Mouse (Mus musculus) megakaryocyte, adult 5-6 weeks (primary cell): ENCODE results near the gene Fam69b. TPM values are rescaled to one million over a fixed set of nuclear protein-coding genes. Genes with fewer than 3 reads are reported as not detected.

Source experiments
- ATAC-seq: 2 replicates; pipeline ENCODE4 v1.8.0; 2016; ENCODE audit warnings: mild to moderate bottlenecking, inconsistent platforms; ENCODE audit not compliant: poor library complexity, severe bottlenecking
- total RNA-seq, 2 experiments: library from RNA; stranded (forward) in 1 of 2; stranded (reverse) in 1 of 2; fragments of 153-499, 151-499 nt in 1 of 2; fragments of 221-1000, 200-1000 nt in 1 of 2; gene quantifications; 2 replicates each; pipeline versions ENCODE4 v1.2.3 to v1.2.4; 2015 to 2017

Gene Fam69b
- total RNA-seq, 2 experiments from 2014 or later, result 0.11 to 0.33 TPM

- peak; percentile 38; the same call in 1 of the 2 replicates for ATAC-seq
Observed at GRCm38 (mm10) chr2:26622984-26623383, 5.3 kb upstream of the Fam69b start.

DNA sequence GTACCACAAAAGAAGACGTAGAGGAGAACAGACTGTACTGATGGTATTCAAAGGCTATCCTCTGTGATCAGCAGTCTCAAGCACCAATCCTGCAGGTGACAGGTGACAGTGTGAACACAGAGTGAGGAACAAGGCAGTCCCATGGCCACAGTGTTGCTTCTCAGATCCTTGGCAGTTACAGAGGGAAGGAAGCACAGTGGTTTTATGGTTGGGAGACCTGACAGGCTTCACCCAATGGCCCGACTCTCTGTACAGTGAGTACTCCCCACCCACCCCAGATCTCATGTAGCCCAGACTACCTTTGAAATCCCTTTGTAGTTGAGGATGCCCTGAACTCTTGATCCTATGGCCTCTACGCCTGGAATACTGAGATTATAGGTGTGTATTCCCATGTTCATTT lies 2.8 kb upstream of the Fam69b start:
- ATAC-seq, result no peak

DNA sequence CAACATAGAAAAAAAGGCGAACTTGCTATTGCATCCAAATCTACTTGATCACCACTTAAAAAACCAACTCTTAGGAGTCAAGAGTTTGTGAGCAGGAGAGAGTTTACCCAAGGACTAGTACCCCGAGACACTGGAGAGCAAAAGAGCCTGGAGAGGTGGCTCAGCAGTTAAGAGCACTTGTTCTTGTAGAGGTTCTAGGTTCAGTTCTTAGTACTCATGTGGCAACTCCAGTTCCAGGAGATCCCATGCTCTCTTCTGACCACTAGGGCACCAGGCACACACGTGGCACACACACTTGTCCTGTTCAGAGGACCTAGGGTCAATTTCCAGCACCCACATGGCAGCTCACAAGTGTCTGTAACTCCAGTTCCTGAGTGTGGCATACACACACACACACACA lies 2.2 kb upstream of the Fam69b start:
- no peak for ATAC-seq

- peak; percentile 14; the same call in 1 of the 2 replicates for ATAC-seq
Observed at GRCm38 (mm10) chr2:26628792-26629437, 658 bp downstream of the Fam69b start.

GRCm38 (mm10) chr2:26632541-26633395 lies 4.5 kb downstream of the Fam69b start:
- no peak for ATAC-seq

DNA sequence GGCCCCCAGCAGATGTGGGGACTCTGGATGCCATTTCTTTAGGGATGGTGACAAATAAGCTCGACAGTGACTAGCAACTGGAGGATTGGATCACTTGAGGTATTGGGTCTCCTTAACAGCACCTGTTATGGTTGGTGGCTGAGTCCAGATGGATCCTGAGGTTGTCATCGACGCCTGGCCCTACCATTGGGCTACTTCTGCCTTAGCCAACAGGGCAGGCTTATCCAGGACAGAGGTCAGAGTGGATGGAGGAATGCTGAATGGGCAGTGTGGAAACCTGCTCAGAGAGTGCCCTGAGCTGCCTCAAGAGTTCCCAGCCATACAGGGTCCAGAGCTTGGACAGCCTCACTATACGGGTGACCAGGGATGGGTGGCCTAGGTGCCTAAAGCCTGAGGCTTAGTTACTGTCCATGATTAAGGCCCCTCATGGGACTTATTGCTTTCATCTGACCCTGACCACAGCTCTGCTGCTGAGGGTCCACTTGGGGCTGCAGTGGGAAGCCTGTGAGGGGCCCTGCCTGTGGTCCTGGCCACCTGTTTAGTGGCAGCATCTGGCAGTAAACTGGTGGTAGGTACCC lies 5.8 kb downstream of the Fam69b start:
- ATAC-seq, result no peak

GRCm38 (mm10) chr2:26634629-26635488 lies 6.6 kb downstream of the Fam69b start:
- ATAC-seq, result peak; percentile 51

DNA sequence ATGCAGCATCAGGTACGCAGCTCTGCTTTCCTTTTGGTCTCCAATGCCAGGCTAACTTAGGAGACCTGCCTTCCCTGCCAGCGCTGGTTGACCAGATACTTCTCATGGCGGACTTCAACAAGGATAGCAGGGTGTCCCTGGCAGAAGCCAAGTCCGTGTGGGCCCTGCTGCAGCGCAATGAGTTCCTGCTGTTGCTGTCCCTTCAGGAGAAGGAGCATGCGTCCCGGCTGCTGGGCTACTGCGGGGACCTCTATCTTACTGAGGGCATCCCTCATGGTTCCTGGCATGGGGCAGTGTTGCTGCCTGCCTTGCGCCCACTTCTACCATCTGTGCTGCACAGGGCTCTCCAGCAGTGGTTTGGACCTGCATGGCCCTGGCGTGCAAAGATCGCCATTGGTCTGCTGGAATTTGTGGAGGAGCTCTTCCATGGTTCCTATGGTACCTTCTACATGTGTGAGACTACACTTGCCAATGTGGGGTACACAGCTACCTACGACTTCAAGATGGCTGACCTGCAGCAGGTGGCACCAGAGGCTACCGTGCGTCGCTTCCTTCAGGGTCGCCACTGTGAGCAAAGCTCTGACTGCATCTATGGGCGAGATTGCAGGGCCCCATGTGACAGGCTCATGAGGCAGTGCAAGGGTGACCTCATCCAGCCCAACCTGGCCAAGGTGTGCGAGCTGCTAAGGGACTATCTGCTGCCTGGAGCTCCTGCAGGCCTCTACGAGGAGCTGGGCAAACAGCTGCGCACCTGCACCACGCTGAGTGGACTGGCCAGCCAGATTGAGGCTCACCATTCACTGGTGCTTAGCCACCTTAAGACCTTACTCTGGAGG lies 7.5 kb downstream of the Fam69b start:
- no peak for ATAC-seq

DNA sequence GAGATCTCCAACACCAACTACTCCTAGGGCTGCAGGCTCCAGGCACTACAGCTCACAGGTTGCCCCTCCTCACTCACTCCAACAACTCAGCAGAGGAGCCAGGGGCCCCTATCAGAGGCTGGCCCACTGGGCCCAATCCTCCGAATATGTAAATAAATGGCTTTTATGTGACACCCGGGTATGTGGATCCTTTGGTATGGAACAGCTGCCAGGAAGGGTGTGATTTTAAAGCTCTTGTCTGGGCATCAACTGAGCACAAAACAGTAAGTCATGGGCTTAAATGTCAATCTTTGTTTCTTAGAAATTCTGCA lies 8.0 kb downstream of the Fam69b start:
- ATAC-seq, result no peak

- ATAC-seq, result no peak
Observed at GRCm38 (mm10) chr2:26637316-26637932, 9.2 kb downstream of the Fam69b start.

DNA sequence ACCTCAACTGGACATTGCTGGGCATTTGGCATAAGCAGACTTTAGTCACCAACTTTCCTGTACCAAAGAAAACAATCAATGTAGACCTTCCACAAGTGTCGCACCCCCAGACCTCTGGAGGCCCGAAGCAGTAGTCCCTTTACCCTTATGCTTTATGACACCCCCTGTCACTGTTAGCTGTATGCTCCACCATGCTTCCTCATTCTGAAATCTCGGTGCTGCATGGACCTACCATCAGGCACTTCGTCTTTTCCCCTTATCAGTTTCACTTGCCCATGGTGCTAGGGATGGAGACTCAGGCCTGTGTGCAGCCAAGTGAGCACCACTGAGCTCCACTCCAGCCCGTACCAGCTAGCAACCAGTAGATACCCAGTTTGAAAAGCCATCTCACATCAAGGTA lies 9.8 kb downstream of the Fam69b start:
- no peak for ATAC-seq

DNA sequence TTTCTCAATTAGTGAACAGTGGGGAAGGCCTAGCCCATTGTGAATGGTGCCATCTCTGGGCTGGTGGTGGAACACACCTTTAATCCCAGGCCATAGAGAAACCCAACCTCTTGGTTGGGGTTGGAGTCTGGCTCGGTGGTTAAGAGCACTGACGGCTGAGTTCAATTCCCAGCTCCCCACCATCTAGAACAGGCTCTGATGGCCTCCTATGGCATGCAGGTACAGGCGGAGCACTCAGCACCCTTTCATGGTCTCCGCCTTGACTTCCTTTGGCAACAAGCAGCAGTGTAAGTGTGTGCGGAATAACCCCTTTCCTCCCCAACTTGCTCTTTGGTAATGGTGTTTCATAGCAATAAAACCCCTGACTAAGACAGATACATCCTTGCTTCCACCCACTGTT lies 10.3 kb downstream of the Fam69b start:
- no peak for ATAC-seq

GRCm38 (mm10) chr2:26639083-26639482 lies 10.8 kb downstream of the Fam69b start:
- peak; percentile 36; the same call in 1 of the 2 replicates for ATAC-seq

DNA sequence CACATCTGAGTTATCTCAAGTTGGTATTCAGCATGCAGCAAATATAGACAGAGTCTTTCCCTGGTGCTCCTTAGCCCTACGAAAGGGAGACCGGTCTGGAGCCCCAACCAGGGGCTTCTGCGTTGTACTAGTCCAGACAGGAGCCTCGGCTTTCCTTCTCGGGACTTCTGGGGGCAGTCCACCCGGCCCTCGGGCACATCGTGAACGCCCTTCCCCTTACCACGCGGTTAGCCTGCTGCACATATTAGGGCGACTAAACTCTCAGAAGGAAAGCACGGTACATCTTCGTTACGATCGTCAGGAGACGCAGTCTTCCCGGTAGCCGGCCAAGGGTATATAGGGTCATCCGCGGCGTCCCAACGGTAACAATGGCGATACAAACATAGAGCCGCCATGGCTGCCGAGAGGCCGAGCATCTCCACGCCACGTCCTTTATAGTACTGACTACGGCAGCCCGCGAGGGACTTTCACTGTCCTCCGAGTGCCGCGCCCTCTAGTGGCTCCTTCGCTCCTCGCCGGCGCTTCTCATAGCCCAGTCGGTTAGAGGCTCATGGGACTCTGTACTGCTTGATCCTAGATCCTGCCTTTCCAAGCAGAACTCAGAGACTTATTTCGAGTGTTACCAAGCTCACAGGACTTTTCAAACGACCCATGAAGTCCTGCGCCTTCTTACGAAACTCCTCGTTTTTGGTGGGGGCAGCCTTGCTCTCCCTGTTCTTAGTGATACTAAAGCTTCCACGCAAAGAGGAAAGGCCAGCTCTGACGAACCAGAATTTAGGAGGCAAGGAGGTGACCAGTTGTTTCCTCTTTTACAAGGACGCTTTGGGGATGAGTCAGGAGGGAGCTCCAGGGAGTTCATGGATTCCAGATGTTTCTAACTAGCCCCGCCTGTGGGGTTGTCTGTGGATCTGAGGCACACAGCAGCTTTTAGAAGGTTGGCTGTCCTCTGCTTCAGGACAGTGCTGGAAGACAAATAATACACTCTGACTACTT lies 11.9 kb downstream of the Fam69b start:
- ATAC-seq, result peak; percentile 84

- no peak for ATAC-seq
Observed at GRCm38 (mm10) chr2:26641006-26641647, 12.9 kb downstream of the Fam69b start.

GRCm38 (mm10) chr2:26643942-26644341 lies 15.7 kb downstream of the Fam69b start:
- peak; percentile 39 for ATAC-seq

- ATAC-seq, result peak; percentile 97
Observed at GRCm38 (mm10) chr2:26646643-26647293, 18.5 kb downstream of the Fam69b start.
